In the genomic region with DNA sequence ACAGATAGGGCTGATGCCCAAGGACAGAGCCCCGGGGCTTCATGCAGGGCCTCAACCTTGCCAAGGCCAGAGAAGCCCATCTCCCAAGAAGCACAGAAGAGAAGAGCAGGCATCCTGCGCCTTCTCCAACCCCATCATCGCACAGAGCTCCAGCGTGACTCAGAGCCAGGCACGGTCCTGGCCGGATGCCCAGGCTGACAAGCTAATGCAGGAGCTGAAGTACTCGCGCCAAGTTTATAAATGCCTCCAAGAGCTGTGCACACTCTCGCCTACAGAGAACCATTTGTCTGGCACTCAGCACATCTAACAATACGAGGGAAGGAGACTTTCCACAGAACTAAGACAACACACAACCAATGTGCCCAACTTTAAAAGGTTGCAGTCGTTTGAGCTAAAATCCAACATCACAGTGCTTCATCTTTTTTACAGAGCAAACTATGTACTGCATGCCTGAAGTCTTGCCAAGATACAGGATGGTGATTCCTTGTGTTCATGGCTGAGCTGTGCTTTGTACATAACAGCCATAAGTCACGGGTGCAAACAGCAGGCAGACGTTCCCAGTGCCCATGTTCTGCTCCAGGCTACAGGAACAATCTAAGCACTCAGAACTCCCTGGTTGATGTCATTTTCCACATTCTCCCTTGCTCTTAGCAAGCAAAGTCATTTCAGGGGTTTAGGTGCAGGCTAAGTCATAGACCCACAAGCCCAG, we compare ENCODE assay signal across 8 mouse cellular contexts. TPM values are rescaled to one million over a fixed set of nuclear protein-coding genes. Genes with fewer than 3 reads are reported as not detected.
DNase-seq lines count a peak whose midpoint lies in the region; ATAC-seq and TF ChIP-seq lines count a peak whose summit lies in the region.

No protein-coding gene starts in this region.

- no peaks in the 10 kb centered on the region for H3K36me3 ChIP-seq in midbrain, embryonic 14.5 days (ENCODE audit: control insufficient read depth, insufficient read depth, low read length)

- H3K9ac ChIP-seq in midbrain, embryonic 14.5 days (replicated peaks; ENCODE audit: low read length) = no peak overlapping the region

- H3K4me3 ChIP-seq in midbrain, embryonic 14.5 days (replicated peaks; ENCODE audit: low read depth, low read length) = no peak overlapping the region

- in situ Hi-C loops in Patski (cut with MboI; ENCODE audit: low pct_unique_long_range_greater_than_20kb) = no loop called here

- 64% methylated on average over 13 of the region's 13 CpGs for WGBS in midbrain, embryonic 14.5 days

- peak overlapping the region; percentile 37 for H3K27ac ChIP-seq in midbrain, embryonic 14.5 days (replicated peaks; ENCODE audit: low read depth, low read length)

- CTCF ChIA-PET in Patski (lab: Charles Lee) = interaction anchor here (0.7 to 1.3 kb wide), 5 partner anchors 12 to 54 kb away, joined by 3 to 4 read pairs (median 3); no protein-coding TSS in a partner anchor

- intact Hi-C loops in left cerebral cortex, postnatal 10 days (cut with DNase I) = loop anchor here (5.0 kb wide), 1 partner anchor 33 kb away; a partner anchor contains a TSS

- no peaks in the 10 kb centered on the region for H3K9me3 ChIP-seq in midbrain, embryonic 14.5 days (ENCODE audit: control insufficient read depth, low read length)

- no peak overlapping the region for H3K4me2 ChIP-seq in midbrain, embryonic 14.5 days (ENCODE audit: low read length)

- peak; percentile 91 for ATAC-seq in Patski
- peak; percentile 68 for ATAC-seq in midbrain, embryonic 14.5 days (ENCODE audit: low FRiP score, low TSS enrichment)

- H3K4me1 ChIP-seq in midbrain, embryonic 14.5 days (ENCODE audit: control insufficient read depth, insufficient read depth, low read length) = peaks cover 14% of the 10 kb centered on the region

- POLR2A ChIA-PET in Patski (lab: Charles Lee) = interaction anchor here (0.7 to 2.3 kb wide), 2 partner anchors 15 to 32 kb away, joined by 4 to 6 read pairs; no protein-coding TSS in a partner anchor

- peak; percentile 99 for DNase-seq in Patski (ENCODE audit: low read depth, low spot score)
- peak; percentile 89 for DNase-seq in cerebellum, adult 9-10 months
- DNase-seq in gastrocnemius, postnatal 25 days = peak; percentile 84
- DNase-seq in kidney, adult 11 months = peak; percentile 79
- DNase-seq in left cerebral cortex, postnatal 10 days (ENCODE audit: extremely low spot score in 1 of 2, low spot score in 2 of 2) = peak; percentile 95 to 96
- DNase-seq in midbrain, embryonic 14.5 days = peak; percentile 89
- DNase-seq in telencephalon, adult 2 months (ENCODE audit: low read depth, low spot score) = peak; percentile 96
- no peak for DNase-seq in thymus, postnatal 14 days

- no peak for TF ChIP-seq CTCF in Patski (IDR thresholded peaks at IDR 0.05)

- H3K27me3 ChIP-seq in Patski = no peaks in the 10 kb centered on the region
- H3K27me3 ChIP-seq in midbrain, embryonic 14.5 days (ENCODE audit: control insufficient read depth, insufficient read depth, low read length) = no peaks in the 10 kb centered on the region; the same call in 1 of the 2 replicates

RNA-seq across cellular contexts. Expression of a gene that starts 35.1 kb away (rescaled TPM):
- 43.6 TPM for polyA plus RNA-seq in Patski (2021)
- 1 to 10 TPM; 3.3 to 4.6 TPM for total RNA-seq in gastrocnemius, postnatal 25 days (2021)
- total RNA-seq in left cerebral cortex, postnatal 10 days (2021) = 1 to 10 TPM; 2.9 to 7.9 TPM
- polyA plus RNA-seq in midbrain, embryonic 14.5 days (2014; fragmentation: Nextera tagmentation; extraction: Ambion mirVana) = 5.9 and 7.8 TPM in 2 replicates
